Mouse (Mus musculus) MEL (cell line): ENCODE results near the gene Camkv. TPM values are rescaled to one million over a fixed set of nuclear protein-coding genes. Genes with fewer than 3 reads are reported as not detected.
A peak's percentile ranks its signal among the peaks of the same experiment; 100 is the strongest.

Experiments used
- DNase-seq: peaks from one replicate; pipeline ENCODE4 v3.0.0; 2011; ENCODE audit warnings: low read depth, low spot score
- H3K27ac ChIP-seq: 2 replicates; pipeline ENCODE4 v1.5.1; 2012; ENCODE audit warnings: low read depth, mild to moderate bottlenecking, control low read depth, low read length, moderate library complexity; ENCODE audit not compliant: control insufficient read depth
- H3K27me3 ChIP-seq, 2 experiments: fragments of 150-350 bp in 1 of 2; sonication (generic) in 1 of 2; 2 replicates each; pipeline ENCODE4 v1.6.1; 2012; ENCODE audit warnings: low read length in 2 of 2, mild to moderate bottlenecking in 2 of 2, improper control_type of control experiment in 1 of 2, moderate library complexity in 1 of 2; ENCODE audit not compliant: insufficient read depth in 2 of 2, control insufficient read depth in 1 of 2
- H3K36me3 ChIP-seq, 2 experiments: 2 replicates each; pipeline ENCODE4 v1.6.1; 2012 to 2014; ENCODE audit warnings: low read length in 2 of 2, improper control_type of control experiment in 1 of 2, inconsistent platforms in 1 of 2, mild to moderate bottlenecking in 1 of 2; ENCODE audit not compliant: insufficient read depth in 2 of 2, control insufficient read depth in 1 of 2
- H3K4me1 ChIP-seq, 2 experiments: fragments of 150-350 bp in 1 of 2; sonication (generic) in 1 of 2; 2 replicates each; pipeline ENCODE4 v1.6.1; 2012; ENCODE audit warnings: low read length in 2 of 2, improper control_type of control experiment in 1 of 2, mild to moderate bottlenecking in 1 of 2; ENCODE audit not compliant: insufficient read depth in 2 of 2, control insufficient read depth in 1 of 2
- H3K4me3 ChIP-seq, 2 experiments: fragments of 150-350 bp in 1 of 2; sonication (generic) in 1 of 2; 2 replicates each; pipeline ENCODE4 v1.5.1; 2012; ENCODE audit warnings: low read depth in 2 of 2, low read length in 2 of 2, mild to moderate bottlenecking in 2 of 2, moderate library complexity in 2 of 2, control low read depth in 1 of 2, improper control_type of control experiment in 1 of 2; ENCODE audit not compliant: control insufficient read depth in 1 of 2, insufficient read depth in 1 of 2
- H3K79me2 ChIP-seq: 2 replicates; pipeline ENCODE4 v1.6.1; 2012; ENCODE audit warnings: mild to moderate bottlenecking, low read length, moderate library complexity; ENCODE audit not compliant: control insufficient read depth, poor library complexity, insufficient read depth
- H3K9ac ChIP-seq: 2 replicates; pipeline ENCODE4 v1.6.1; 2012; ENCODE audit warnings: low read depth, mild to moderate bottlenecking, control low read depth, low read length, moderate library complexity; ENCODE audit not compliant: control insufficient read depth, poor library complexity, severe bottlenecking
- H3K9me3 ChIP-seq: fragments of 150-350 bp; sonication (generic); replicated peaks from 2 replicates; pipeline ENCODE4 v1.6.1; 2012; ENCODE audit warnings: mild to moderate bottlenecking, low read length, improper control_type of control experiment, moderate library complexity; ENCODE audit not compliant: insufficient read depth
- CHD1 ChIP-seq: IDR thresholded peaks from 2 replicates; pipeline ENCODE4 v1.6.1; 2012; ENCODE audit warnings: low read depth, mild to moderate bottlenecking, inconsistent platforms, low read length, improper control_type of control experiment
- ELF1 ChIP-seq: IDR thresholded peaks from 2 replicates; pipeline ENCODE4 v1.6.1; 2014; ENCODE audit warnings: low read depth, mild to moderate bottlenecking, inconsistent platforms, low read length, improper control_type of control experiment, moderate library complexity
- ETS1 ChIP-seq: IDR thresholded peaks from 2 replicates; pipeline ENCODE4 v1.6.1; 2012; ENCODE audit warnings: low read depth, mild to moderate bottlenecking, inconsistent platforms, low read length, improper control_type of control experiment, moderate library complexity
- JUND ChIP-seq: IDR thresholded peaks from 2 replicates; pipeline ENCODE4 v1.6.1; 2011; ENCODE audit warnings: low read depth, mild to moderate bottlenecking, improper control_type of control experiment, low read length
- MYB ChIP-seq: IDR thresholded peaks from 2 replicates; pipeline ENCODE4 v1.6.1; 2011; ENCODE audit warnings: mild to moderate bottlenecking, low read depth, low read length, improper control_type of control experiment
- NELFE ChIP-seq: IDR thresholded peaks from 2 replicates; pipeline ENCODE4 v1.6.1; 2011; ENCODE audit warnings: low read depth, low read length, improper control_type of control experiment
- NRF1 ChIP-seq: IDR thresholded peaks from 2 replicates; pipeline ENCODE4 v1.6.1; 2014; ENCODE audit warnings: low read depth, mild to moderate bottlenecking, inconsistent platforms, low read length, improper control_type of control experiment, moderate library complexity; ENCODE audit not compliant: poor library complexity, insufficient read depth, severe bottlenecking
- POLR2A ChIP-seq, 2 experiments: IDR thresholded peaks; 2 replicates each; pipeline ENCODE4 v1.6.1; 2011 to 2012; ENCODE audit warnings: low read length in 2 of 2, mild to moderate bottlenecking in 2 of 2, control low read depth in 1 of 2, improper control_type of control experiment in 1 of 2, low read depth in 1 of 2, moderate library complexity in 1 of 2; ENCODE audit not compliant: control insufficient read depth in 1 of 2, insufficient read depth in 1 of 2, poor library complexity in 1 of 2
- RAD21 ChIP-seq: IDR thresholded peaks from 2 replicates; pipeline ENCODE4 v1.6.1; 2011; ENCODE audit warnings: mild to moderate bottlenecking, low read depth, low read length, improper control_type of control experiment
- RCOR1 ChIP-seq: IDR thresholded peaks from 2 replicates; pipeline ENCODE4 v1.6.1; 2012; ENCODE audit warnings: low read depth, mild to moderate bottlenecking, inconsistent platforms, low read length, improper control_type of control experiment
- TCF12 ChIP-seq: IDR thresholded peaks from 2 replicates; pipeline ENCODE4 v1.6.1; 2014; ENCODE audit warnings: low read depth, mild to moderate bottlenecking, inconsistent platforms, low read length, improper control_type of control experiment, moderate library complexity
- UBTF ChIP-seq: IDR thresholded peaks from 2 replicates; pipeline ENCODE4 v1.6.1; 2012; ENCODE audit warnings: low read depth, mild to moderate bottlenecking, inconsistent platforms, low read length, improper control_type of control experiment, moderate library complexity, borderline replicate concordance; ENCODE audit not compliant: insufficient read depth
- USF2 ChIP-seq, 2 experiments: IDR thresholded peaks; 2 replicates each; pipeline ENCODE4 v1.6.1; 2011 to 2012; ENCODE audit warnings: improper control_type of control experiment in 2 of 2, low read length in 2 of 2, borderline replicate concordance in 1 of 2, inconsistent platforms in 1 of 2, low read depth in 1 of 2, mild to moderate bottlenecking in 1 of 2; ENCODE audit not compliant: insufficient read depth in 1 of 2
- ZKSCAN1 ChIP-seq: IDR thresholded peaks from 2 replicates; pipeline ENCODE4 v1.6.1; 2012; ENCODE audit warnings: low read depth, mild to moderate bottlenecking, inconsistent platforms, low read length, improper control_type of control experiment, moderate library complexity
- polyA plus RNA-seq, 2 experiments: library from polyadenylated mRNA; stranded (reverse) in 1 of 2; unstranded in 1 of 2; fragments of >175 nt in 1 of 2; fragments of >200 nt in 1 of 2; gene quantifications; 2 replicates each; pipeline versions ENCODE4 v1.2.1 to v1.2.4; 2012; ENCODE audit warnings: low replicate concordance in 2 of 2, low read depth in 1 of 2; ENCODE audit not compliant: insufficient read length in 2 of 2, insufficient read depth in 1 of 2, missing spikeins in 1 of 2
- total RNA-seq: library from RNA; depleted of rRNA; stranded (reverse); fragments of 300-350 nt; gene quantifications from 2 replicates; pipeline ENCODE4 v1.2.3, GENCODE M21; 2012

The Camkv gene
- total and polyA plus RNA-seq, 3 experiments, result 0.08 to 0.14 TPM; not detected in 1

GRCm38 (mm10) chr9:107906252-107906966 lies 29.1 kb upstream of the Camkv start, which contains the start of gene Mst1r:
Mst1r (plus strand) TSS chr9:107906873.
- no peaks in the 10 kb centered on the region; the same call in 1 of the 2 replicates for H3K79me2 ChIP-seq
- H3K9me3 ChIP-seq, result no peaks in the 10 kb centered on the region
- peak within 1 kb of the TSS; percentile 49 for H3K9ac ChIP-seq
- H3K36me3 ChIP-seq, result peaks cover 0 to 29% of the 10 kb centered on the region in 2 experiments; a peak in 2 of 4 replicates
- H3K4me3 ChIP-seq, result peak within 1 kb of the TSS; percentile 35 to 50; a peak in 3 of 4 replicates
- peaks cover 5 to 38% of the 10 kb centered on the region in 2 experiments for H3K4me1 ChIP-seq
- no peaks in the 10 kb centered on the region for H3K27me3 ChIP-seq
- peak; percentile 82 for DNase-seq
- TF ChIP-seq USF2 (IDR thresholded peaks at IDR 0.05; ENCODE audit: borderline replicate concordance in 1 of 2, insufficient read depth in 1 of 2, low read depth in 1 of 2, low read length in 2 of 2) (no peak), POLR2A (IDR thresholded peaks at IDR 0.05; ENCODE audit: control insufficient read depth in 1 of 2, insufficient read depth in 1 of 2, low read depth in 1 of 2, low read length in 2 of 2, poor library complexity in 1 of 2) (peak in 1 of 2 experiments; percentile 45; a peak in 1 of 4 replicates), NRF1 (no peak), ELF1 (no peak), ETS1 (no peak), NELFE (peak; percentile 45), JUND (no peak), RCOR1 (no peak), TCF12 (no peak)
- H3K27ac ChIP-seq, result peak within 1 kb of the TSS; percentile 95

- TF ChIP-seq ETS1 (no peak), ZKSCAN1 (no peak), RAD21 (no peak), UBTF (no peak), CHD1 (no peak), MYB (no peak), NELFE (no peak), POLR2A (IDR thresholded peaks at IDR 0.05; ENCODE audit: control insufficient read depth in 1 of 2, insufficient read depth in 1 of 2, low read depth in 1 of 2, low read length in 2 of 2, poor library complexity in 1 of 2) (no peak)
- peaks cover 5 to 38% of the 10 kb centered on the region in 2 experiments for H3K4me1 ChIP-seq
- DNase-seq, result no peak
- H3K9me3 ChIP-seq, result no peaks in the 10 kb centered on the region
- H3K36me3 ChIP-seq, result peaks cover 0 to 29% of the 10 kb centered on the region in 2 experiments; a peak in 2 of 4 replicates
- peak overlapping the region; percentile 95; the same call in 1 of the 2 replicates for H3K27ac ChIP-seq
- H3K27me3 ChIP-seq, result no peaks in the 10 kb centered on the region
- peak overlapping the region; percentile 49 for H3K9ac ChIP-seq
- H3K4me3 ChIP-seq, result peak overlapping the region; percentile 35 to 50; a peak in 2 of 4 replicates
- H3K79me2 ChIP-seq, result no peaks in the 10 kb centered on the region; the same call in 1 of the 2 replicates
Observed at GRCm38 (mm10) chr9:107906967-107907800, 28.3 kb upstream of the Camkv start.
